Mouse (Mus musculus): Measurements from ENCODE around the gene Ttyh3.

- TF ChIP-seq CTCF (IDR thresholded peaks at IDR 0.05; ENCODE audit: low read depth, low read length) (no peak), TAL1 (conservative IDR thresholded peaks at IDR 0.05; ENCODE audit: low read depth, low read length) (no peak), GATA1 (IDR thresholded peaks at IDR 0.05; ENCODE audit: borderline replicate concordance, low read length) (no peak), POLR2AphosphoS5 (IDR thresholded peaks at IDR 0.05; ENCODE audit: insufficient replicate concordance, low read depth, low read length) (no peak), GATA2 (IDR thresholded peaks at IDR 0.05; ENCODE audit: borderline replicate concordance, low read depth, low read length) (no peak)
These were observed 40.8 kb downstream of the Ttyh3 start for GRCm38 (mm10) chr5:140607836-140608633.
